Mouse (Mus musculus) heart, adult 8-10 months (tissue): Measurements from ENCODE around the gene Cdkn1b. TPM values are rescaled to one million over a fixed set of nuclear protein-coding genes. Genes with fewer than 3 reads are reported as not detected.

Experiments used
- DNase-seq: peaks from one replicate; pipeline ENCODE4 v3.0.0; 2022; ENCODE audit warnings: low spot score
- total RNA-seq, 4 experiments: library from RNA; stranded (reverse); gene quantifications; 2 replicates each; pipeline ENCODE4 v1.2.4; 2022

The Cdkn1b gene
- total RNA-seq: 10 to 100 TPM; 29.5 to 43.4 (median 38.7) TPM

DNA sequence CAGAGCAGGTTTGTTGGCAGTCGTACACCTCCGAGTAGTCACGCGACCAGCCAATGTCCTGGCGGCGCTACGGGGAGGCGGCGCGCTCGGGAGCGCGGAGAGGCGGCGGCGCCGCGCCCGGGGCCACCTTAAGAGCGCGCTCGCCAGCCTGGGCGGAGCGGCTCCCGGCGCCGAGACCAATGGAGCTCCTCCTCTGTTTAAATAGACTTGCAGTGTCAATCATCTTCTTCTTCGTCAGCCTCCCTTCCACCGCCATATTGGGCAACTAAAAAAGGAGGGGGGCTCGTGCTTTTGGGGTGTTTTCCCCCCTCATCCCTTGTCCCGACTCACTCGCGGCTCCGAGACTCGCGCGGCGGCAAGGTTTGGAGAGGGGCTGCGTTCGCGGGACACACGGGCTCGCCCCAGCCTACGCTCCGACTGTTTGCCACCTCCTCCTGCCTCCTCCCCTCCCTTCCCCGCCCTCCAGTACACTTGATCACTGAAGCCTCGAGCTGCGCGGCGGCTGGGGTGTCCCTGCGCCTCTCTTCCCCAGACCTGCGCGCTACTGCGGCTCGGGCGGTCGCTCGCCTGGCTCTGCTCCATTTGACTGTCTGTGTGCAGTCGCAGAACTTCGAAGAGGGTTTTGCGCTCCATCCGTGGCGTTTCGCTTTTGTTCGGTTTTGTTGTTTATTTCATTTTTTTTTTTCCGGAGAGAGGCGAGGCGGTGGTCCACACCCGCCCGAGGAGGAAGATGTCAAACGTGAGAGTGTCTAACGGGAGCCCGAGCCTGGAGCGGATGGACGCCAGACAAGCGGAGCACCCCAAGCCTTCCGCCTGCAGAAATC lies at the start of gene Cdkn1b:
Gene Cdkn1b, plus strand, starts transcription at position 212 of the 824 bp plus-strand sequence.
- DNase-seq: peak; percentile 93

DNA sequence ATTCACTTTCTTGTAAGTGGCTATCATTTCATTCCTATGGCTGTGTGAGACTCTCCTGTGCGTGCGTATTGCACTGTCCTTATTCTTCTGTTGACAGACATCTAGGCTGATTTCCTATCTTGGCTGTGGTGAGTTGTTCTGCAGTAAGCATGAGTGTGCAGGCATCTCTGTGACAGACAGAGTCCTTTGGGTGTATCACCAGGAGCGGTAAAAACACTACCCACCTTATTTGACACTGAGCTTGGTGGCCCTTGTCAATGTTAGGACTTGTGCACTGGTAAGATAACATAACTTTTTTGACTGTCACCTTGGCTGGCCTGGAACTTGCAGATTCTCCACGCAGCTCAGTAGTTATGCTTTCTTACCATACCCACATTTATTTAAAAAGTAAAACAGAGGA lies 49.3 kb upstream of the Cdkn1b start:
- DNase-seq: no peak

DNA sequence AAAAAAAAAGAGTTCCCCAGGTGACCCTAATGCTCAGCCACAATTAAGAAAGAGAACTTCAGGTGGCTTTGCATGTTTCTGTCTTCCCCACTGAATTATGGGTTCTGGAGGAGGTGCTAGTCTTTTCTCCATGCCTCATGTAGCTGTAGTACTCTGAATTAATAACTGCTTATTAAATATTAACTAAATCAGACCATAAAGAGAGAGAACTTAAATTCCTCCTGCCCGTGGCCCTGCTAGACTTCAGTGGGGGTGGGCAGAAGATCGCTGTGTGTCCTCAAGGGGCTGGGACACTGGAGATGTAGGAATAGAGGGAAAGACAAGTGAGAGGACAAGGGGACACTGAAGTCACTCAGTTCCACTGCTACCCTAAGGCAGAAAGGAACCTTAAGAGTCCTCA lies 48.0 kb upstream of the Cdkn1b start:
- DNase-seq: no peak

DNA sequence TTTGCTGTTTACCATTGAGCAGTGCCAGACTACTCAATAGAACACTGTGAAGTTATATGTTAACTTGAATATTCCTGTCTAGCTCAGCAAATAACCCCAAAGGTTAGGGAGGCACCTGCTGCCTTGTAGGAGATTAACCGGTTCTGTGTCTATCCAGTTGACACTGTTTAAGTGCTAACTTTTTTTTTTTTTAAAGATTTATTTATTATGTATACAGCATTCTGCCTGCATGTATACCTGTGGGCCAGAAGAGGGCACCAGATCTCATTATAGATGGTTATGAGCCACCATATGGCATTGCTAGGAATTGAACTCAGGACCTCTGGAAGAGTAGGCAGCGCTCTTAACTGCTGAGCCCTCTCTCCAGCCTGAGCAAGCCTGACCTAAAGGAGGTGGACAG lies 47.2 kb upstream of the Cdkn1b start:
- no peak for DNase-seq

DNA sequence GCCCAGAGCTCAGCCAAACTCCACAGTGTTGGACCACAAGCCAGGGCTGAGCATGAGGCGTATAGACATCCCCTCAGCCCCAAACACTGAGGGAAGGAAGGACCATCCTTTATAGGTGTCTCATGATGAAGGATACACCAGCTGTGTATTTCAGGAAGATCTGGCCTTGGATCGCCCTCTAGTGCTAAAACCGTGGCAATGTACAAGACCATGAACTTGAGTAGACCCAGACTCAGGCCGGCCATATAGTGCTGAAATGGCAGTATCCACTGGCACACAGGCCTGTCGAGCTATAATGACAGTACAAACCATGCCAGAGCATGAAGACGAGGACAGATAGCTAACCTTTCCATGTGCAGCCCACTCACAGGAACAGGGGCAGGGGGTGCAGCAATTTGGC lies 43.4 kb upstream of the Cdkn1b start:
- DNase-seq: no peak

DNA sequence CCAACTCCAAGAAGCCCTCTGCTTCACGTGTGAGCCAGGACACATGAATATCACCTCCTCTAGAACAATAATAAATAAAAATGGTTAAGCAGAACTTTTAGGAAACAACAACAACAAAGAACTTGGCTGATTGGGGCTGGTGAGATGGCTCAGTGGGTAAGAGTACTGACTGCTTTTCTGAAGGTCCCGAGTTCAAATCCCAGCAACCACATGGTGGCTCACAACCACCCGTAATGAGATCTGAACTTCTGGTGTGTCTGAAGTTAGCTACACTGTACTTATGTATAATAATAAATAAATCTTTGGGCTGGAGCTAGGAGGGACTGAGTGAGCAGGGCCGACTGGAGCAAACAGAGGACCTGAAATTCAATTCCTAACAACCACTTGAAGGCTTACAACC lies 42.9 kb upstream of the Cdkn1b start:
- no peak for DNase-seq

DNA sequence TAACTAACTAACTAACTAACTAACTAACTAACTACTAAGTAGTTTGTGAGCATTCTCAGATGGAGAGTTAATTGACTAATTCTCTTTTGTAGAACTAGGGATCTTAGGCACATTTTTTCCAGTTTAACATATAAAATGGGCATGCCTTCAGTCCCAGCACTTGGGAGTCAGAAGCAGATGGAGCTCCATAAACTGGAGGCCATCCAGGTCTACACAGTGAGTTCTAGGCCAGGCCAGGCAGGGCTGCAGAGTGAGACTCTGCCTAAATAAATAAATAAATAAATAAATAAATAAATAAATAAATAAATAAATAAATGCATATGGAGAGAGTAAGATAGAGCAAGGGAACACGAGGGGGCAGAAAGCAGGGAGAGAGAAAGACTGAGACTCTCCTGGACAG lies 42.3 kb upstream of the Cdkn1b start:
- no peak for DNase-seq

DNA sequence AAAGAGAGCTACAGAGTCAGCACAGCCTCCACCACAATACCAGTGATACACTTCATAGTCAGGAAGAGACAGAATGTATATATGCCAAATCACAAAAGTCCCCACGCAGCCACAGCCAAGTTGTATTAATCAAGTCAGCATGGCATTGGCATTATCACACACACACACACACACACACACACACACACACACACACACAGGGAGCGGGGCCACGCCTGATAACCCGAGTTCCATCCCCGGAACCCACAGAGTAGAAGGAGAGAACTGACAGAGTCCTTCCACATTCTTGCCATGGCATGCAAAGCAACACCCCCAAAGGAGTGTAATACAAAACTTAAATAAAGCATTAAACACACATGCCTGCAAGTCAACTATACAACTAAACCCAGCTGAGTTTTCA lies 40.6 kb upstream of the Cdkn1b start:
- DNase-seq: no peak

DNA sequence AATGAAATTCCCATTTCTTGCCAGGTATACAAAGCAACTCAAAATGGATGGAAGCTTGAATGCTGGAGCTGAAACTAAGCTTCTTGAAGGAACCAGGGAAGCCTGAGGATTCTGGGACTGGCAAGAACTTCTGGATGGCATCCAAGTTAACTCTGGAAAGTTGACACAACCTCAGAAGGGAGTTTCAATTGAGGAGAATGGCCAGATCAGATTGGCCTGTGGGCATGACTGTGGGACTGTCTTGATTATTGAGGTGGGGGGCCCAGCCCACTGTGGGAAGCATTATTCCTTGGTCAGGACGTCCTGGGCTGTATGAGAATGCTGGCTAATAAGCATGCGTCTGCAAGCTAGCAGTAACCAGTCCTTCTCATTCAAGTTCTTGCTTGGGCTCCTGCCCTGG lies 40.2 kb upstream of the Cdkn1b start:
- DNase-seq: no peak

DNA sequence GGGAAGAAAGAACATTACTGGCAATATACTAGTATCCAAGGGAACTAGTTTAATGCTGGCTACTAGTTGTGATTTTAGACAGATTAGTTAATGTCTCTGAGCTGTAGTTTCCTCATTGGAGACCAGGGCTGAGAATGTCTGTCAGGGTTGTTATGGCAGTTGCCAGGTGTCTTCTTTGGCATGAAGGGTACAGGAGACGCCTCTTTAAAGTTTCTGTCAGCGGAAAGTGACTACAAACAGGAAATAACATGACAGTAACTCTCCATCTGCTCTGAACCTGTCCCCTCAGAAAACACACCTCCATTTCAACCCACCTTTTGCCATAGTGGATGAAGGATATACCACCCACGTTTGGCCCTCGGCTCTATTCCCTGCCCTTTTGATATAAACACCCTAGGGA lies 36.5 kb upstream of the Cdkn1b start:
- DNase-seq: no peak

DNA sequence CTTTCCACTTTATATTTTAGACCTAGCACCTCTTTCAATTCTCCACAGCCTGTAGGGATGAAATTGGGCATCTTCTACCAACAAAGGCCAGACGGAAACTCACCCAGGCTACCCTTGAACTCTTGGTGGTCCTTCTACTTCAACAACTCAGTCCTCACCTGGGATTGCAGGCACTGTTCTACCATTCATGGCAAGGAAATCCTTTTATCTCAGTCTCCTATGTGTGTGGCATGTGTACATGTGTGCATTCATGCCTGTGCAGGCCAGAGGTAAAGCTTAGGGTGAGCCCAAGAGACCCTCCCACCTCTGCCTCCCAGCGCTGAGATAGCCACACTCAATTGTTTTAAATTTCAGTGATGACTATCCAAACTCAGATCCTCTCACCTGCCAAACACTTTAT lies 34.7 kb upstream of the Cdkn1b start:
- no peak for DNase-seq

DNA sequence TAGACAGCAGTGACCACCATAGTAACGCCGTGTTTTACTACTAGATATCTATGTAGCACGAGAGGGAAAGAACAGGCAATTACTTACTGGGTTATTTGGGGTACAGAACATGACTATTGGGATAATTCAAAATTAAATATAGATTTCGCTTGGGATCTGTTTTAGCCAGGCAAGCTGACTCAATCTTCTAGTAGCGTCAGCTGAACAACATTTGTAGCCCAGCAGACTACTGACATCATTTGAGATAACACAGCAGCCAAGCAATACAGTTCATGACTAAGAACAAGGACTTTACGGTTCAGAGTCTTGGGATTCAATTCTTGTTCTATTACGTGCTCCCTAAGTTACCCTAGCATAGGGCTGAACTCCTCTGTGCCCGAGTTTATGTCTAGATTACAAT lies 33.7 kb upstream of the Cdkn1b start:
- no peak for DNase-seq

DNA sequence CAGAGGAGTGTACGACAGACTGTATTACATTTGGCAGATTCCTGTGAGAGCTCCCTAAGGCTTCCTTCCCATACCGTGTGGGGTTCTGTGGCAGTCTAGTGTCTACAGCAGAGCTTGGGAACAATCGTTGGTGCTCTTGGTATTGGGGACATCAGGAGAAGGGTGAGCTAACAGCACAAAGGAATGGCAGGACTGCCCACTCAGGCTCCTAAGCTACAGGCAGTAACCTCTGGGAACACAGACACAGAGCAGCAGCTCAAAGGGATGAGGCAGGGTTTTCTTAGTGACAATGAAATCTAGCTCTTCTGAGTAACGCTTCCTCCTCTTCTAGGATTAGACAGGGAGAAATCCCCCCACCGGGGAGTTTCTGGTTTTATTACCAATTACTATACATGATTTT lies 33.2 kb upstream of the Cdkn1b start:
- no peak for DNase-seq

DNA sequence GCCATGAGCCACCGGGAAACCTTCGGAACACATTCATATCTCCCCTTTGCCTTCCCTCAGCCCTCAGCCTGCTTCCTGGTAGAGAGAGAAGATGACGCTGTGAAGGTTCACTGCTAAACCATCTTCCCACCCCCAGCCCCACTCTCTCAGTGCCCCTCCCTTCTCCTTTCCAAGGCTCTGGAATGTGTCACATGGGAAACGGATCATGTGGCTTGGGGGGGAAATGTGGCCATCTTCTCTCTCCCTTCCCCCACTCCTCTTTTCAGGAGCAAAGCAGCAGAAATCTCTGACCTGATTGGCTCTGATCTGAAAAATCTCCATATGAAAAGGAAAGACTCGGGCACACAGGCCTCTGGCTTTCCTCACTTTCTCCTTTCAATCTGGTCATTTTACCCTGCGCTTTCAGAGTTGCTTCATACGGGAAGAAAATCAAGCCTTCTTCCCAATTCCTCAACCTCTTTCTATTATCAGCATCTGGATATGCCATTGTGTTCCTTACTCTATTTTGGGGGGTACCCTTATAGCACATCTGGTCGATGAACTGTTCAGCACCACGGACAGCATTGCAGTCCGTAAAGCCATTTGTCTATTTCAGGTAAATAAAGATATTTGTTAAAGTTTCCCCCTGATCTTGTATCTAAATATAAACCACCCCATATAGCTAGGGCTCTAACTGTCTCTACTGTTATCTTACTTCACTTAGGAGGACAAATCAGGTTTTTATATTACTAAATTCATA lies 32.3 kb upstream of the Cdkn1b start:
- no peak for DNase-seq

DNA sequence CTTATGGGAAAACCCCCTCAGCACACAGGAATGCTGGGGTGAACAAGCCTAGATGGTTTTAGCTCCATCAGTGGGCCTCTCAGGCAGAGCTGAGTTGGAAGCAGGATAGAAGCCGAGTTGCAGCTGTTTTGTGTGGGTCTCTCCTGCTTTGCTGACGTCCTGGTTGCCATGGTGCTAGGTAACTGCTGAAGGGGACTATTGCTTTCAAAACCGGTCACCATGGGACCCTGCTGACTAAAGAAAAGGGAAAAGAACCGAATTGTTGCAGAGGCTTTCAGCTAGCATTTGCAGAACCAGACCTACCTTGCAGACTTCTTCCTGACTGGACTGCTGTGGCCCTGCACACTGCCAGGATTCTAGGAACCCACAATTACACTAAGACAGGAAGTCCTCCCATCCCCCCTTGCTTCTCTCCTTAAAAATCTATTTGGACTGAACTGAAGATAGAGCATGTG lies 31.6 kb upstream of the Cdkn1b start:
- DNase-seq: no peak

DNA sequence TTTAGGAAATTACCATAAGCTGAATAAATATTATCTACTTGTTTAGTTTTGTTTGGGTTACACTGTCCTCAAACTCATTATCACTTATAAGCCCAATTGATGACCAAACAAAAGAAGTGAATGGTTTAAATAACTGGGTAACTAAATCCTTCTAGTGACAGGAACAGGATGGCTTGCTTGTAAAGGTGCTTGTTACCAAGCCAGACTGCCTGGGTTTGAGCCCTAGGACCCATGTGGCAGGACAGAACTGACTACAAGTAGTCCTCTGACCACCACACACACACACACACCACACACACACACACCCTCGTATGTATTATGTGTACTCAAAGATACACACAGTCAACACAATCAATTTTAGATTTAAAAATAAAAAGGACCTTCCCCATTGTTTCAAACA lies 30.4 kb upstream of the Cdkn1b start:
- DNase-seq: no peak

DNA sequence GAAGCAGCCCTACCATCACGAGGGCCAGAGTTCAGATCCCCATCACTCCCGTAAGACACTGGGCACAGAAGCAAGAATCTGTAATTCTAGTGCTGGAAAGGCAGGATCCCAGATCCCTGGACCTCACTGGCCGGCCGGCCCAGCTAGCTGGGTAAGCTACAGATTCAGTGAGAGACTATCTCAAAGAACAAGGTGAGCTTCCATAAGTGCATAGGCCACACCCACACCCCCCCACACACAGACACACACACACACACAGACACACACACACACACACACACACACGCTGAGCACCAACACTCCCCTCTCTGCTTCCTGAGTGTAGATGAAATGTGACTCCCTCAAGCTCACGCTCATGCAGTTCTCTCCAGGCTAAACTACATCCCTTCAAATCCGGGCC lies 29.8 kb upstream of the Cdkn1b start:
- no peak for DNase-seq

DNA sequence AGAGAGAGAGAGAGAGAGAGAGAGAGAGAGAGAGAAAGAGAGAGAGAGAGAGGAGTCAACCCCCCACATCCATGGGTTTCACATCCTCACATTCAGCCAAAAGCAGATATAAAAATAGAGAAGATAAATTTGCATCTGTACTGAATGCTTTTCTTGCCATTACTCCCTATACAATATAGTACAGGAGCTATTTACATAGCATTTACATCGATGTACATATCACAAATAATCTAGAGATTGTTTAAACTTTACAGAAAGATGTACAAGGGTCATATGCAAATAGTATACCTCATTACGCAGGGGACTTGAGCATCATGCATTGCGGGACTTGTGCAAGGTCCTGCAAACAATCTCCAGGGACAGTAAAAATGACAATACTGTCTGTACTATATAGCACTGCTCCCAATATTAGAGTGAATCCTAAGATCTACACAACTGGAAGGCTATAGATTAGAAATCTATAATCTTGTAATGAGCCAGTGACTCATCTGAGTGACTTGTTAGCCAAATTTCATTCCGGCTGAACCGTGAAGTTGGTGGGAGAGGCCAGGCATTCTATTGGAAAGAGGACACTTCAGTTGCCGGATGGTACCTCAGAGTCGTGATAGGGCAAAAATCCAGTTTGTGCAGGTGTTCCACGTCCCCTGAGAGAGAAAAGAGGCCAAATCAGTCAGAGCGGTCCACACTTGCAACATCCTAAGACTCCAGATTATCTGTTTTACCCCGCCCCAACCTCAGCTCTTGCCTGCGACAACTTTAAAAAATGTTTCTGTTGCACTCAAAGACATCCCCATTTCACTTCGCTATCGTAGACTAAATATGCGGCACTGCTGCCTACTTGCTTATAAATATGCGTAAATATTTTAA lies 23.4 kb upstream of the Cdkn1b start:
- DNase-seq: no peak

DNA sequence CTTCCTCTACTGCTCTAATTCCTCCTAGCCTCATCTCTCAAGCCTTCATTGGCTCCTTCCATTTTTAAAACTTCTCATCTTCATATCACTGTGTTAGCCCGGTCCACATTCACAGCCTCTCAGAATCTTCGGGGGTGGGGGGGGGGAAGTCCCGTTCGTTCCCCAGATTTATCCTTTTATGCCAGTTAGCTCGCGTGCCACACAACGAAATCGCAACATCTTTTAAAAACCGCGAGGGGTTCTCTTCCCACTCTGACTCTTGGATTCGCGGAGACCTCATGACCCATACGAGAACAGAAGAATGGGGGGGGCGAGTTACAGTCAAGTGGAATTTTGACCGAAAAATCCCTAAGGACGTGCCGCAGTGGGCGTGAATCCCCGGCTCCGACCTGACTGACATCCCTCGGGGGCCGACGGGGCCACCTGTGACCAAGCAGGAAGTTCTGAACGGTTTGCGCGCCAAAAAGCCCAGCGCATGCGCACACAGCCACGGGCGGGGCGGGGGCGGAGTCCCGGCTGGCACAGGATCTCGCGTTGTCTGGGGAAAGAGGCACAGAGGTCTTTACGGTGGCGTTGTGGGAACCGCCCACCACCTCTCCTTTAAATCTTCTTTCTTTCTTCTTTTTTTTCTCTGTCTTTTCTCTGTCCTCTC lies 22.6 kb upstream of the Cdkn1b start:
- peak; percentile 97 for DNase-seq

DNA sequence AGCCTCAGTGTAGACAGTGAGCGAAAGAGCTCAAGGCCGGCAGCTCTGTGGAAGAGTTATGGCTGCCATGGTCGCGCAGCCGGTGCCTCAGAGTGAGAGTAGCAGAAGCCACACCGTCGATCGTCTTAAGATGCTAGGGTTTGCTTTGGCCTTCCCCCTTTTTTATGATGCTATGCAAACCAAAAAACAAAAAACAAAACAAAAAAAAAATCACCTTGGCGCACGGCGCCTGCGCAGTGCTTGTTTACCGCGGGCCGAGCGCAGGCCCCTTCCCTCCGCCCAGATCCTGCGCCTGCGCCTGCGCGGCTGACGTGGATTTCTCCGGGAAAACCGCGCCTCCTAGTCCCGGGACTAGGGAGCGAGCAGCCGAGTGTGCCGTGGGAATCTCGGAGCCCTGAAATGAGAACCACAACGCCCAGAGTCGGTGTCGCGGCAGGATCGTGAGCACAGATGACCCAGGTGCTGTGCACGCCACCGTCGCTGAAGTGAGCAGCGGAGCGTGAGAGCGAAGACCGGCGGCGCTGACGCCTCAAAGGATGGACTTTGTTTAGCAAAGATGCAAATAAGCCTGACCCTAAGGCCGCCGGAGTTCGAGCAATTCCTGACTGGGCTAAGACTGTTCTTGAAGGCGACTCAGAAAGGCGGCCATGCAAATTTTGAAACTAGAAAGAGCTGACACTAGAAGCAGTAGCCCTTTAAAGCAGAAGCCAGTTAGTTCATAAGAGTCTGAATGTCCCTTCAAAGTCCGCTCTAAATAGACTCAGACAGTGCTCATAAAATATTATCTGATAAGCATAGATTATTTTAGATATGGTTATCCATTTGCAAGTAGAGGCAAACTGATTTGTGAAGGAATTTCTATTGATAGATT lies 21.9 kb upstream of the Cdkn1b start, which contains the start of gene Gpr19:
Gene Gpr19, minus strand, starts transcription at position 484 of the 871 bp plus-strand sequence.
- DNase-seq: peak; percentile 92

DNA sequence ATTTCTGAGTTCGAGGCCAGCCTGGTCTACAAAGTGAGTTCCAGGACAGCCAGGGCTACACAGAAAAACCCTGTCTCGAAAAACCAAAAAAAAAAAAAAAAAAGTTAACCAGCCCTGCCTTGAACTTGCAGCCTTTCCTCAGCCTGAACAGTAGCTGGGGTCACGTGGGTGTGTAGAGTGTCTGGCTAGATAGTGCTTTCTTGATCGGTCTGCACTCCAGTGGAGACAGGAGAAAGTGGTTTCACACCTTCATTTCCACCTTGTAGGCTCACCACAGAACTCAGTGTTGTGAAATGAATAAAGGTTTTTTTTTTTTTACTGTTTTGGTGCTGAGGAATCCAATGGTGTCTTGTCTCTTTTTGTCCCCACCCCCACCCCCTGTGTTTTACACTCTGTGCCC lies 16.8 kb upstream of the Cdkn1b start:
- no peak for DNase-seq
